Comparison of ENCODE assay signal across 19 mouse cellular contexts in the genomic region with DNA sequence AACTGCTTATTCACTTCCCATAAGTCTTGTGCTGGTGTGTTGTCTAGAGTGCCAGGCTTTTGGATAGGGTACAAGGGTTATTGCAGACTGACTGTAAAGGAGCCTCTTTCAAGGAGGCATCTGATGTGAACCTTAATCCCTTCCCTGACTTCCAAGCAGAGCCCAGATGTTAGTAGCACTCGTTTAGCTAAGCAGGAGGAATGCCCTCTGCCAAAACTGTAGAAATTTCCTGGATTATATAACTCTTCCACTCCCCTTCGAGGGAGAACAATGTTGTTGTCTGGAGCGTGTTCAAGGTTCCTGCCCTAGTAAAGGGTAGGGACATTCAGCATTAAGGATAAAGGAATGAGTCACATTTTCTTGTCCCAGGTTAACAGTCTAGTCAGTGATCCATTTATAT. TPM values are rescaled to one million over a fixed set of nuclear protein-coding genes. Genes with fewer than 3 reads are reported as not detected.
"Had no signal": no experiment of that assay in that cellular context is flagged by ENCODE, and none has a peak within 500 bp of the region (broad histone marks: within the 10 kb centered on the region; RNA-seq: fewer than 3 reads in every experiment).

No protein-coding gene starts in this region.

- H3K9me3 ChIP-seq: lung, embryonic 15.5 days; megakaryocyte, embryonic 14.5 days; midbrain, embryonic 13.5 days; midbrain, embryonic 15.5 days; neural tube, embryonic 12.5 days; stomach, embryonic 15.5 days had no signal

- DNase-seq: lung, adult 2 months; lung, postnatal 14 days; lung, postnatal 36 days; right cerebral cortex, postnatal 14 days; thymus, adult 2 months; thymus, postnatal 25 days; thymus, postnatal 4 days had no signal

- H3K4me1 ChIP-seq: midbrain, embryonic 13.5 days; midbrain, embryonic 15.5 days; neural tube, embryonic 12.5 days had no signal

- H3K36me3 ChIP-seq: lung, embryonic 15.5 days; midbrain, embryonic 13.5 days; midbrain, embryonic 15.5 days; neural tube, embryonic 12.5 days; stomach, embryonic 15.5 days had no signal

- H3K4me3 ChIP-seq: lung, embryonic 15.5 days; megakaryocyte, embryonic 14.5 days; midbrain, embryonic 13.5 days; midbrain, embryonic 15.5 days; neural tube, embryonic 12.5 days; stomach, embryonic 15.5 days had no signal

- H3K9ac ChIP-seq: lung, embryonic 15.5 days; midbrain, embryonic 13.5 days; midbrain, embryonic 15.5 days; neural tube, embryonic 12.5 days; stomach, embryonic 15.5 days had no signal

- H3K27ac ChIP-seq: lung, embryonic 15.5 days; macrophage; midbrain, embryonic 13.5 days; midbrain, embryonic 15.5 days; neural tube, embryonic 12.5 days; stomach, embryonic 15.5 days; stomach, postnatal 0 days had no signal

- ATAC-seq: lung, postnatal 0 days; midbrain, embryonic 13.5 days; midbrain, embryonic 15.5 days had no signal

- H3K27me3 ChIP-seq: lung, embryonic 15.5 days; midbrain, embryonic 13.5 days; midbrain, embryonic 15.5 days; neural tube, embryonic 12.5 days; stomach, embryonic 15.5 days had no signal

- H3K4me2 ChIP-seq: lung, embryonic 15.5 days; midbrain, embryonic 11.5 days; midbrain, embryonic 13.5 days; midbrain, embryonic 15.5 days; neural tube, embryonic 12.5 days; stomach, embryonic 15.5 days had no signal

RNA-seq across cellular contexts. Expression of a gene that starts 43.2 kb away (rescaled TPM):
- total RNA-seq: midbrain, postnatal 0 days; monocyte, adult 5-6 weeks had no signal
- polyA plus RNA-seq: midbrain, embryonic 11.5 days; midbrain, embryonic 13.5 days; midbrain, postnatal 0 days had no signal
